Comparison of ENCODE assay signal across 8 mouse cellular contexts in genomic region chr3:9064266-9065031, GRCm38 (mm10).
A peak's percentile ranks its signal among the peaks of the same experiment; 100 is the strongest.
DNase-seq lines count a peak whose midpoint lies in the region; ATAC-seq and TF ChIP-seq lines count a peak whose summit lies in the region.

No protein-coding gene starts in this region.

- H3K27me3 ChIP-seq in C2C12 (ENCODE audit: control insufficient read depth, insufficient read depth, insufficient read length), result no peaks in the 10 kb centered on the region
- no peaks in the 10 kb centered on the region for H3K27me3 ChIP-seq in small intestine, adult 2 months (ENCODE audit: control insufficient read depth, insufficient read depth, low read length)

- peak; percentile 55 for TF ChIP-seq CTCF in C2C12 (IDR thresholded peaks at IDR 0.05; ENCODE audit: control insufficient read depth, insufficient read depth, insufficient read length)
- peak; percentile 56; the same call in 1 of the 2 replicates for TF ChIP-seq CTCF in small intestine, adult 2 months (IDR thresholded peaks at IDR 0.05; ENCODE audit: extremely low read depth, insufficient read length, insufficient replicate concordance, low read depth, low read length)

- no peak overlapping the region for H3K4me3 ChIP-seq in C2C12 (ENCODE audit: insufficient read depth, poor library complexity, severe bottlenecking)
- no peak overlapping the region for H3K4me3 ChIP-seq in small intestine, adult 2 months (ENCODE audit: low read depth, low read length)

- peak; percentile 81 for DNase-seq in R1 (ENCODE audit: low read depth, low spot score)
- peak; percentile 79 for DNase-seq in embryo, embryonic 10.5 days (ENCODE audit: low spot score)
- DNase-seq in heart, postnatal 10 days, result peak; percentile 42 to 68
- peak; percentile 30 for DNase-seq in layer of hippocampus, adult 9-10 months (ENCODE audit: low spot score)
- peak; percentile 65 for DNase-seq in lung, postnatal 36 days

- no peaks in the 10 kb centered on the region for H3K36me3 ChIP-seq in C2C12 (ENCODE audit: control insufficient read depth, insufficient read depth)
- no peaks in the 10 kb centered on the region for H3K36me3 ChIP-seq in small intestine, adult 2 months (ENCODE audit: control insufficient read depth, insufficient read depth, low read length)

- intact Hi-C loops in heart, postnatal 10 days (cut with DNase I), result loop anchor here (2.0 kb wide), 1 partner anchor 470 kb away; no protein-coding TSS in a partner anchor

- H3ac ChIP-seq in C2C12 (ENCODE audit: control insufficient read depth, insufficient read length, low read depth), result no peak overlapping the region

- H3K4me1 ChIP-seq in small intestine, adult 2 months (ENCODE audit: control insufficient read depth, insufficient read depth, insufficient read length, low read length), result peaks cover 7% of the 10 kb centered on the region

- no peak overlapping the region for H3K27ac ChIP-seq in small intestine, adult 2 months (ENCODE audit: insufficient read depth, low read depth, low read length)

- H3K79me2 ChIP-seq in C2C12 (ENCODE audit: control insufficient read depth, insufficient read depth), result no peaks in the 10 kb centered on the region

- no peak for ATAC-seq in inflammation-experienced regulatory T-cells, adult 6 months

- 50% methylated on average over 15 of the region's 15 CpGs for WGBS in small intestine, adult 2 months

- no peak for TF ChIP-seq POLR2A in small intestine, adult 2 months (IDR thresholded peaks at IDR 0.05; ENCODE audit: low read depth, low read length)

- no peaks in the 10 kb centered on the region for H3K79me3 ChIP-seq in C2C12 (ENCODE audit: low read depth)

TF ChIP-seq in C2C12, 6 proteins besides CTCF, POLR2A, EP300 and RAD21:
- no peak for TF ChIP-seq MAX (IDR thresholded peaks at IDR 0.05)
- TF ChIP-seq USF1 (IDR thresholded peaks at IDR 0.05; ENCODE audit: low read depth), result no peak
- TF ChIP-seq MYOD1 (IDR thresholded peaks at IDR 0.05; ENCODE audit: control insufficient read depth, insufficient read length, low read depth), result no peak
- TF ChIP-seq MYOG (IDR thresholded peaks at IDR 0.05; ENCODE audit: control insufficient read depth, extremely low read depth, insufficient read length), result no peak
- TF ChIP-seq CEBPB (IDR thresholded peaks at IDR 0.05; ENCODE audit: low read depth), result no peak
- no peak for TF ChIP-seq FOSL1 (IDR thresholded peaks at IDR 0.05; ENCODE audit: insufficient read depth, low read length, poor library complexity, severe bottlenecking)

Comparison
In these comparisons a context has a peak if more than half of its experiments do, and no peak if none do; other contexts are left out.
1. DNase-seq: peak in every context shown above with its lines; median percentile 81 in R1; 79 in embryo, embryonic 10.5 days; 65 in lung, postnatal 36 days; 55 in heart, postnatal 10 days; 30 in layer of hippocampus, adult 9-10 months.